Mouse (Mus musculus) lung, adult 18-20 months (tissue): Measurements from ENCODE around the gene Cdk8.
"Not testable (repeated sequence)": the region's sequence is repeated elsewhere in the genome, so short reads cannot be mapped to it uniquely, and the experiment has no call there.

Experiments used
- DNase-seq, 2 experiments: peaks; one replicate each; pipeline ENCODE4 v3.0.0; 2022; ENCODE audit warnings: mixed read lengths in 2 of 2

Gene Cdk8

GRCm38 (mm10) chr5:146230864-146231654, at the start of gene Cdk8:
Gene Cdk8 (plus strand): TSS chr5:146231230.
- peak; percentile 93 to 94 for DNase-seq

- not testable (repeated sequence) for DNase-seq
These were observed 45.8 kb upstream of the Cdk8 start, which contains the start of gene 1700001J03Rik for GRCm38 (mm10) chr5:146185204-146185603. Gene 1700001J03Rik (minus strand): TSS chr5:146185304.

GRCm38 (mm10) chr5:146187441-146187840, 43.6 kb upstream of the Cdk8 start:
- peak; percentile 62 to 63 for DNase-seq

- no peak for DNase-seq
These were observed 42.9 kb upstream of the Cdk8 start for GRCm38 (mm10) chr5:146188144-146188543.

- DNase-seq: no peak
These were observed 42.3 kb upstream of the Cdk8 start for GRCm38 (mm10) chr5:146188712-146189111.

- no peak for DNase-seq
These were observed 40.9 kb upstream of the Cdk8 start for GRCm38 (mm10) chr5:146190093-146190492.

- DNase-seq: no peak
These were observed 40.3 kb upstream of the Cdk8 start for GRCm38 (mm10) chr5:146190501-146191269.

GRCm38 (mm10) chr5:146193360-146193759, 37.7 kb upstream of the Cdk8 start:
- DNase-seq: no peak

- no peak for DNase-seq
These were observed 32.0 kb upstream of the Cdk8 start for GRCm38 (mm10) chr5:146199073-146199472.

- DNase-seq: no peak
These were observed 31.5 kb upstream of the Cdk8 start for GRCm38 (mm10) chr5:146199540-146199939.

- DNase-seq: no peak
These were observed 30.4 kb upstream of the Cdk8 start for GRCm38 (mm10) chr5:146200580-146200979.

GRCm38 (mm10) chr5:146203921-146204320, 27.1 kb upstream of the Cdk8 start:
- no peak for DNase-seq

GRCm38 (mm10) chr5:146205537-146205936, 25.5 kb upstream of the Cdk8 start:
- DNase-seq: no peak

- DNase-seq: no peak
These were observed 10.5 kb upstream of the Cdk8 start for GRCm38 (mm10) chr5:146220501-146220878.

- peak; percentile 97 to 98 for DNase-seq
These were observed 9.9 kb upstream of the Cdk8 start, which contains the start of gene Rnf6 for GRCm38 (mm10) chr5:146220879-146221714. Gene Rnf6 (minus strand): TSS chr5:146221555.

GRCm38 (mm10) chr5:146221722-146222121, 9.3 kb upstream of the Cdk8 start:
- DNase-seq: no peak

- DNase-seq: peak; percentile 19 to 34
These were observed 7.2 kb upstream of the Cdk8 start for GRCm38 (mm10) chr5:146223786-146224185.

- DNase-seq: no peak
These were observed 3.5 kb upstream of the Cdk8 start for GRCm38 (mm10) chr5:146227496-146227895.

- no peak for DNase-seq
These were observed 970 bp upstream of the Cdk8 start for GRCm38 (mm10) chr5:146229869-146230650.

GRCm38 (mm10) chr5:146231655-146231996, 596 bp downstream of the Cdk8 start:
- DNase-seq: peak in 1 of 2 experiments; percentile 18

- no peak for DNase-seq
These were observed 1.1 kb downstream of the Cdk8 start for GRCm38 (mm10) chr5:146232056-146232675.

- no peak for DNase-seq
These were observed 1.8 kb downstream of the Cdk8 start for GRCm38 (mm10) chr5:146232816-146233215.
